Mouse (Mus musculus) forebrain, embryonic 13.5 days (tissue): ENCODE measurements at regions not wholly inside any gene's neighbourhood (a gene's known extent, or its start where the extent isn't known, plus 50 kb on each side); places are given as distances from the start of the nearest gene placed in this dataset.

Experiments used
- ATAC-seq: fragments of 200-750 bp; cut with Nextera tagmentation; 2 replicates; pipeline ENCODE4 v1.8.0; 2017
- H3K27ac ChIP-seq: fragments of 300-500 bp; sonication (generic); 2 replicates; pipeline ENCODE4 v1.5.1; 2015; ENCODE audit warnings: inconsistent platforms, mild to moderate bottlenecking, moderate library complexity
- H3K27me3 ChIP-seq: fragments of 300-500 bp; sonication (generic); 2 replicates; pipeline ENCODE4 v1.6.1; 2015; ENCODE audit warnings: mild to moderate bottlenecking, inconsistent platforms
- H3K36me3 ChIP-seq: fragments of 300-500 bp; sonication (generic); 2 replicates; pipeline ENCODE4 v1.6.1; 2015; ENCODE audit warnings: mild to moderate bottlenecking, inconsistent platforms; ENCODE audit not compliant: poor library complexity, severe bottlenecking
- H3K4me1 ChIP-seq: fragments of 300-500 bp; sonication (generic); 2 replicates; pipeline ENCODE4 v1.6.1; 2015; ENCODE audit warnings: inconsistent platforms
- H3K4me2 ChIP-seq: fragments of 300-500 bp; sonication (generic); 2 replicates; pipeline ENCODE4 v1.6.1; 2015; ENCODE audit warnings: inconsistent platforms, mild to moderate bottlenecking, moderate library complexity
- H3K4me3 ChIP-seq: fragments of 300-500 bp; sonication (generic); 2 replicates; pipeline ENCODE4 v1.5.1; 2015; ENCODE audit warnings: mild to moderate bottlenecking, inconsistent platforms
- H3K9ac ChIP-seq: fragments of 300-500 bp; sonication (generic); 2 replicates; pipeline ENCODE4 v1.6.1; 2015; ENCODE audit warnings: mild to moderate bottlenecking, inconsistent platforms
- H3K9me3 ChIP-seq: fragments of 300-500 bp; sonication (generic); replicated peaks from 2 replicates; pipeline ENCODE4 v1.6.1; 2016; ENCODE audit warnings: inconsistent platforms
- WGBS: fragments of 180-500 bp; shearing (Covaris S2); methylation state at CpG from one replicate; pipeline ENCODE4 v1.1.7; 2015; 5-methylcytosine and 5-hydroxymethylcytosine counted together

DNA sequence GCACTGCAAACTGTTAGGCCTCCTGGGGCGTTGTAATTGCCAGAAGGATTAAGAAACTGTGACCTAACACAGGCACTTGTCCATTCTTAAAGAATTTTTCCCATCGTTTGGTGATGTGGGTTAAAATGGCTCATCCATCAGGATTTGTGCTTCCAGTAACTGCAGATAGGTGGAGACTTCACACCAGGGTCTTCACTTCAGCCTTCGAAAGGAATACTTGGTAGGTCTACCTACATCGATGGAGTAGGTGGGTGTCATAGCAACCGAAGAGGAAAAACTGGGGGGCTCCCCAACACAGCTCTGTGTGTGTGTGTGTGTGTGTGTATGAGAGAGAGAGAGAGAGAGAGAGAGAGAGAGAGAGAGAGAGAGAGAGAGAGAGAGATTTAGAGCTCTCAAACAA, 126.3 kb upstream of the Zfp706 start:
- WGBS, result 37% methylated on average over 5 of the region's 5 CpGs
- peaks cover 12% of the 10 kb centered on the region for H3K4me1 ChIP-seq
- no peak overlapping the region for H3K4me2 ChIP-seq
- H3K4me3 ChIP-seq, result no peak overlapping the region
- no peaks in the 10 kb centered on the region for H3K27me3 ChIP-seq
- ATAC-seq, result peak; percentile 52; the same call in 1 of the 2 replicates
- no peaks in the 10 kb centered on the region for H3K36me3 ChIP-seq
- H3K9ac ChIP-seq, result no peak overlapping the region
- no peaks in the 10 kb centered on the region for H3K9me3 ChIP-seq
- no peak overlapping the region for H3K27ac ChIP-seq

DNA sequence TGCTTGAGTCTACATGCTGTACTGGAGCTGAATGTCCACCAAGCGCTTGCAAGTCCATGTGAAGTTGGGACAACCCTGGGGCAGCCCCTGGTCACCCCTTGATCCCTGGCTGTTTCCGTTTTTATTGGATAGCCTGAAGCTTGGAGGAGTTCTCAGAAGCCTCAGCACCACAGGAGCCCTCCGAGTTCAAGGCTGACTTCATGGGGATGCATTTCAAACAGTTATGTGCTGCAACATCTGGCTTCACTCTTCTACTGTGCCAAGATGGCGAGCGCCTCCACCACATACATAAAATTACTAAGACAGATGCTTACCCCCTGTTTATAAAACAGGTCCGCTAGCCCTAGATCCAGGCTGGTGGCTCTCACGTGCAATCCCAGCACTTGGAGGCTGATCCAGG, 120.1 kb upstream of the Zfp706 start:
- no peaks in the 10 kb centered on the region for H3K9me3 ChIP-seq
- no peaks in the 10 kb centered on the region for H3K4me1 ChIP-seq
- 77% methylated on average over 7 of the region's 7 CpGs for WGBS
- no peak overlapping the region for H3K4me2 ChIP-seq
- no peak overlapping the region for H3K9ac ChIP-seq
- no peak for ATAC-seq
- H3K27me3 ChIP-seq, result no peaks in the 10 kb centered on the region
- H3K36me3 ChIP-seq, result no peaks in the 10 kb centered on the region
- H3K27ac ChIP-seq, result no peak overlapping the region
- H3K4me3 ChIP-seq, result no peak overlapping the region

DNA sequence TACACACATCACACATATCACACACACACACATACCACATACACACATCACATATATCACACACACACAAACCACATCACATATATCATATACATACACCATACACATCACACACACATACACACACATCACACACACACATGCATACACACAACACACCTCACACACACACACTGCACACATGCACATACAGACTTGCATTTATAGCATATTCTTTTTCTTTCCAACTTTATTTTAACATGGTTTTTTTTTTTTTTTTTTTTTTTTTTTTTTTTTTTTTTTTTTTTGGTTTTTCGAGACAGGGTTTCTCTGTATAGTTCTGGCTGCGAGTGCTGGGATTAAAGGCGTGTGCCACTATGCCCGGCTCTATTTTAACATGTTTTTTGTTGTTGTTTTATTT, 119.6 kb upstream of the Zfp706 start:
- H3K9me3 ChIP-seq, result no peaks in the 10 kb centered on the region
- no peak for ATAC-seq
- H3K36me3 ChIP-seq, result no peaks in the 10 kb centered on the region
- H3K4me2 ChIP-seq, result no peak overlapping the region
- 95% methylated on average over 4 of the region's 4 CpGs for WGBS
- no peak overlapping the region for H3K4me3 ChIP-seq
- no peak overlapping the region for H3K27ac ChIP-seq
- no peaks in the 10 kb centered on the region for H3K27me3 ChIP-seq
- H3K4me1 ChIP-seq, result no peaks in the 10 kb centered on the region
- no peak overlapping the region for H3K9ac ChIP-seq

DNA sequence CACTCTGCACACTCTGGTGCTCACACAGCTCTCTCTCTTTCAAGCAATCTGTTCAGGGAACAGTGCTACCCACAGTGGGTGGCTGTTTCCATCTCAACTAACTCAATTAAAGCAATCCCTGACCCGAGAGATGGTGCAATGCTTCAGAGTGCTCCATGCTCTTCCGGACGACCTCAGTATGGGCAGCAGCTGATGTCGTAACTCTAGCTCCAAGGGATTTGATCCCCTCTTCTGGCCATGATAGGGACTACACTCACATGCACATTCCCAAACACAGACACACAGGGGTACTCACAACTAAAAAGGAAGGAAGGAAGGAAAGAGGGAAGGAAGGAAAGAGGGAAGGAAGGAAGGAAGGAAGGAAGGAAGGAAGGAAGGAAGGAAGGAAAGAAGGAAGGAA, 118.2 kb upstream of the Zfp706 start:
- no peaks in the 10 kb centered on the region for H3K9me3 ChIP-seq
- H3K36me3 ChIP-seq, result no peaks in the 10 kb centered on the region
- no peaks in the 10 kb centered on the region for H3K27me3 ChIP-seq
- no peak overlapping the region for H3K27ac ChIP-seq
- H3K4me2 ChIP-seq, result no peak overlapping the region
- no peaks in the 10 kb centered on the region for H3K4me1 ChIP-seq
- no peak for ATAC-seq
- no peak overlapping the region for H3K9ac ChIP-seq
- H3K4me3 ChIP-seq, result no peak overlapping the region
- WGBS, result 71% methylated on average over 4 of the region's 4 CpGs

- Histone ChIP-seq H3K4me1 (no peaks in the 10 kb centered on the region), H3K9me3 (no peaks in the 10 kb centered on the region), H3K27me3 (no peaks in the 10 kb centered on the region), H3K4me3 (no peak overlapping the region), H3K27ac (no peak overlapping the region), H3K36me3 (no peaks in the 10 kb centered on the region), H3K9ac (no peak overlapping the region), H3K4me2 (no peak overlapping the region)
- 81% methylated on average over 2 of the region's 2 CpGs for WGBS
- ATAC-seq, result no peak
Observed at GRCm38 (mm10) chr15:37124951-37125350, 117.4 kb upstream of the Zfp706 start.

DNA sequence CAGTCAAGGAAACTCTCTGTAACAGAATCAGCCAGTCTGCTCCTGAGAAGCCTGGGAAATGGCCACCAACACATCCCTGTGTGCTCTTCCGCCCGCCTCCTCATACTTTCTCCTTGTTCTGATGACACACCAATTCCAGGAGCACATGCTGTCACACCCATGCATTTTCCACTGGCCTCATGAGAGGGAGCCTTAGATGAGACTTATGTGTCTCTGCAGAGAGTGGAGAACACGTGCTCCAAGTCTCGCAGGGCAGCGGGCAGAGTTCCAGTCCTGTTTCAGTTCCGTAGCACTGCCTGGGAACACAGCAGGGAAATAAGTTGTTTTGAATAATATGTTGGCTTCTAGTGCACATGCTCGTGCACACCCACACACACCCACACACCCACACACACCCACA, 116.7 kb upstream of the Zfp706 start:
- ATAC-seq, result no peak
- Histone ChIP-seq H3K4me3 (no peak overlapping the region), H3K36me3 (no peaks in the 10 kb centered on the region), H3K4me2 (no peak overlapping the region), H3K9me3 (no peaks in the 10 kb centered on the region), H3K4me1 (no peaks in the 10 kb centered on the region), H3K27me3 (no peaks in the 10 kb centered on the region), H3K27ac (no peak overlapping the region), H3K9ac (no peak overlapping the region)
- 83% methylated on average over 7 of the region's 7 CpGs for WGBS

- 19% methylated on average over 6 of the region's 6 CpGs for WGBS
- Histone ChIP-seq H3K4me1 (no peaks in the 10 kb centered on the region), H3K9me3 (no peaks in the 10 kb centered on the region), H3K27ac (no peak overlapping the region), H3K9ac (no peak overlapping the region), H3K4me2 (no peak overlapping the region), H3K27me3 (no peaks in the 10 kb centered on the region), H3K36me3 (no peaks in the 10 kb centered on the region), H3K4me3 (no peak overlapping the region)
- peak; percentile 45; the same call in 1 of the 2 replicates for ATAC-seq
Observed at GRCm38 (mm10) chr15:37120381-37120780, 112.8 kb upstream of the Zfp706 start.

DNA sequence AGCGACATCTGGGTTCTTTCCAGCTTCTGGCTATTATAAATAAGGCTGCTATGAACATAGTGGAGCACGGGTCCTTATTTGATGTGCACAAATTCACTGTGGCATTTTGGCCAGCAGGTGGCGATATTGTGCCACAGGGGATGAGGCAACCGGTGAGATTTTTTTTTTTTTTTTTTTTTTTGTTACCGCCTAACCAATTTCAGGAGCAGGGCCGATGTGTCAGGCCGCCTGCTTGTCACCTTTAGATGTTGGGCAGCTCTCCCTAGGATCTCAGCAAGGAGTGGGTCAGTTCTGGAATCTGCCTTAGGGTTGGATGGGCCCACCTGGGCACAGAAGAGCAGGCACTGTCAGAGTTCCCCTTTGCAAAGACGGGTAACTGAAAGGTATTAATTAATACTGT, 106.5 kb upstream of the Zfp706 start:
- no peak overlapping the region for H3K4me2 ChIP-seq
- ATAC-seq, result peak; percentile 43; the same call in 1 of the 2 replicates
- no peaks in the 10 kb centered on the region for H3K27me3 ChIP-seq
- H3K4me1 ChIP-seq, result no peaks in the 10 kb centered on the region
- H3K36me3 ChIP-seq, result no peaks in the 10 kb centered on the region
- 13% methylated on average over 8 of the region's 8 CpGs for WGBS
- no peak overlapping the region for H3K27ac ChIP-seq
- no peak overlapping the region for H3K4me3 ChIP-seq
- 0 out of 2 replicates have a peak, but pooled peaks cover 4% of the 10 kb centered on the region for H3K9me3 ChIP-seq
- H3K9ac ChIP-seq, result no peak overlapping the region

GRCm38 (mm10) chr15:37110462-37110861, 102.9 kb upstream of the Zfp706 start:
- H3K36me3 ChIP-seq, result no peaks in the 10 kb centered on the region
- no peak overlapping the region for H3K4me3 ChIP-seq
- 94% methylated on average over 14 of the region's 14 CpGs for WGBS

GRCm38 (mm10) chr15:37102035-37102555, 94.5 kb upstream of the Zfp706 start:
- no peaks in the 10 kb centered on the region for H3K27me3 ChIP-seq
- H3K9ac ChIP-seq, result no peak overlapping the region
- H3K4me3 ChIP-seq, result no peak overlapping the region
- H3K4me1 ChIP-seq, result no peaks in the 10 kb centered on the region
- no peaks in the 10 kb centered on the region for H3K9me3 ChIP-seq
- 37% methylated on average over 2 of the region's 2 CpGs for WGBS
- no peak overlapping the region for H3K4me2 ChIP-seq
- H3K36me3 ChIP-seq, result no peaks in the 10 kb centered on the region
- H3K27ac ChIP-seq, result no peak overlapping the region
- no peak for ATAC-seq

More at GRCm38 (mm10) chr15:37110462-37110861, 102.9 kb upstream of the Zfp706 start:
- H3K4me2 ChIP-seq, result no peak overlapping the region
- H3K9me3 ChIP-seq, result 0 out of 2 replicates have a peak, but pooled peaks cover 4% of the 10 kb centered on the region
- no peak overlapping the region for H3K27ac ChIP-seq
- no peaks in the 10 kb centered on the region for H3K4me1 ChIP-seq
- no peak overlapping the region for H3K9ac ChIP-seq
- H3K27me3 ChIP-seq, result no peaks in the 10 kb centered on the region
- no peak for ATAC-seq

GRCm38 (mm10) chr15:37101419-37101818, 93.8 kb upstream of the Zfp706 start:
- 95% methylated on average over 1 of the region's 1 CpGs for WGBS
- no peak overlapping the region for H3K9ac ChIP-seq
- no peak overlapping the region for H3K27ac ChIP-seq
- no peak overlapping the region for H3K4me2 ChIP-seq
- no peaks in the 10 kb centered on the region for H3K27me3 ChIP-seq
- no peak for ATAC-seq
- no peak overlapping the region for H3K4me3 ChIP-seq
- H3K36me3 ChIP-seq, result no peaks in the 10 kb centered on the region
- H3K4me1 ChIP-seq, result no peaks in the 10 kb centered on the region
- H3K9me3 ChIP-seq, result no peaks in the 10 kb centered on the region

GRCm38 (mm10) chr15:37100767-37101288, 93.3 kb upstream of the Zfp706 start:
- H3K9me3 ChIP-seq, result no peaks in the 10 kb centered on the region
- WGBS, result 93% methylated on average over 6 of the region's 6 CpGs
- no peaks in the 10 kb centered on the region for H3K27me3 ChIP-seq
- no peaks in the 10 kb centered on the region for H3K4me1 ChIP-seq
- no peaks in the 10 kb centered on the region for H3K36me3 ChIP-seq
- H3K27ac ChIP-seq, result no peak overlapping the region
- no peak overlapping the region for H3K9ac ChIP-seq
- no peak overlapping the region for H3K4me2 ChIP-seq
- no peak for ATAC-seq
- no peak overlapping the region for H3K4me3 ChIP-seq
